Comparison of ENCODE assay signal across 8 mouse cellular contexts in the genomic region with DNA sequence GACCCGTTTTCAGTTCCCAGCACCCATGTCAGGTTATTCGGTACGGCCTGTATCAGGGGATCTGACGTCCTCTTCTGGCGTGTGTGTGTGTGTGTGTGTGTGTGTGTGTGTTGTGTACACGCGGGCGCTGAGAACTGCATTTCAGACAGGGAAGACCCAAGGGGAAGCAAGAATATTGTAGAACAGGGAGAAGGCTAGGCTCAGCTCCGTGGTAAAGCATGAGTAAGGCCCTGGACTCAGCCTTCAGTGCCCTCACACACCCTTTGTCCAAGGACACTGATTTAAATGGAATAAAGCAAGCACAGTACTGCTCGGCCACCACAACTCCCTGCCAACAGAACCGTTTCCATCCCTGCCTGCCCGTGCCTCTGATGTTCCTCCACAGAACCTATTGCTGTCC. TPM values are rescaled to one million over a fixed set of nuclear protein-coding genes. Genes with fewer than 3 reads are reported as not detected.
DNase-seq lines count a peak whose midpoint lies in the region; ATAC-seq lines count a peak whose summit lies in the region.

No protein-coding gene starts in this region.

- peak overlapping the region; percentile 99 for H3K4me3 ChIP-seq in heart, embryonic 10.5 days
- H3K4me3 ChIP-seq in forebrain, embryonic 10.5 days = peak overlapping the region; percentile 98
- peak overlapping the region; percentile 79 for H3K4me3 ChIP-seq in kidney, embryonic 14.5 days (ENCODE audit: low read length)
- peak overlapping the region; percentile 79 for H3K4me3 ChIP-seq in midbrain, embryonic 13.5 days (replicated peaks)

- ATAC-seq in kidney, embryonic 14.5 days (ENCODE audit: low FRiP score, low TSS enrichment) = no peak
- ATAC-seq in midbrain, embryonic 13.5 days = no peak

- no peak for DNase-seq in heart, embryonic 10.5 days (ENCODE audit: low spot score)
- no peak for DNase-seq in heart, postnatal 4 days
- peak; percentile 63 for DNase-seq in adrenal gland, adult 2 months
- no peak for DNase-seq in forebrain, embryonic 10.5 days (ENCODE audit: extremely low spot score, low spot score)
- no peak for DNase-seq in natural killer cell, adult 2 months (ENCODE audit: low spot score in 2 of 2)
- DNase-seq in adipocyte (ENCODE audit: low spot score) = no peak

- H3K4me1 ChIP-seq in heart, embryonic 10.5 days = peaks cover 27% of the 10 kb centered on the region
- H3K4me1 ChIP-seq in forebrain, embryonic 10.5 days = peaks cover 36% of the 10 kb centered on the region
- peaks cover 17% of the 10 kb centered on the region for H3K4me1 ChIP-seq in kidney, embryonic 14.5 days (ENCODE audit: control insufficient read depth, insufficient read depth, low read length)
- H3K4me1 ChIP-seq in midbrain, embryonic 13.5 days (replicated peaks) = peaks cover 35% of the 10 kb centered on the region

- H3K27ac ChIP-seq in heart, embryonic 10.5 days = peak overlapping the region; percentile 90; the same call in 1 of the 2 replicates
- H3K27ac ChIP-seq in forebrain, embryonic 10.5 days = peak overlapping the region; percentile 98
- peak overlapping the region; percentile 49 for H3K27ac ChIP-seq in kidney, embryonic 14.5 days (ENCODE audit: low read depth, low read length)
- H3K27ac ChIP-seq in midbrain, embryonic 13.5 days = peak overlapping the region; percentile 88

- H3K27me3 ChIP-seq in heart, embryonic 10.5 days (ENCODE audit: insufficient read depth, poor library complexity, severe bottlenecking) = no peaks in the 10 kb centered on the region
- no peaks in the 10 kb centered on the region for H3K27me3 ChIP-seq in forebrain, embryonic 10.5 days (ENCODE audit: poor library complexity, severe bottlenecking)
- no peaks in the 10 kb centered on the region for H3K27me3 ChIP-seq in kidney, embryonic 14.5 days (ENCODE audit: control insufficient read depth, insufficient read depth, low read length)
- no peaks in the 10 kb centered on the region for H3K27me3 ChIP-seq in midbrain, embryonic 13.5 days

- peak overlapping the region; percentile 65 for H3K4me2 ChIP-seq in kidney, embryonic 14.5 days (replicated peaks; ENCODE audit: low read depth, low read length)
- H3K4me2 ChIP-seq in midbrain, embryonic 13.5 days (replicated peaks) = peak overlapping the region; percentile 93

- peak overlapping the region; percentile 63 for H3K9ac ChIP-seq in kidney, embryonic 14.5 days (ENCODE audit: low read depth, low read length)
- H3K9ac ChIP-seq in midbrain, embryonic 13.5 days (replicated peaks) = peak overlapping the region; percentile 82

- no peaks in the 10 kb centered on the region for H3K9me3 ChIP-seq in heart, embryonic 10.5 days
- H3K9me3 ChIP-seq in forebrain, embryonic 10.5 days = no peaks in the 10 kb centered on the region
- no peaks in the 10 kb centered on the region for H3K9me3 ChIP-seq in kidney, embryonic 14.5 days (ENCODE audit: control insufficient read depth, low read length)
- H3K9me3 ChIP-seq in midbrain, embryonic 13.5 days = no peaks in the 10 kb centered on the region

- H3K36me3 ChIP-seq in heart, embryonic 10.5 days = peaks cover 19% of the 10 kb centered on the region; the same call in 1 of the 2 replicates
- peaks cover 31% of the 10 kb centered on the region for H3K36me3 ChIP-seq in forebrain, embryonic 10.5 days (replicated peaks)
- peaks cover 14% of the 10 kb centered on the region for H3K36me3 ChIP-seq in kidney, embryonic 14.5 days (ENCODE audit: control insufficient read depth, insufficient read depth, low read length)
- H3K36me3 ChIP-seq in midbrain, embryonic 13.5 days = peaks cover 18% of the 10 kb centered on the region

- WGBS in heart, embryonic 10.5 days = 8% methylated on average over 12 of the region's 12 CpGs
- 8% methylated on average over 12 of the region's 12 CpGs for WGBS in forebrain, embryonic 10.5 days
- WGBS in kidney, embryonic 14.5 days = 4% methylated on average over 12 of the region's 12 CpGs
- WGBS in midbrain, embryonic 13.5 days = 4% methylated on average over 12 of the region's 12 CpGs

RNA-seq across cellular contexts. Expression of gene Yars, which starts 1.0 kb away (rescaled TPM):
- 75.8 and 84.8 TPM in 2 replicates for polyA plus RNA-seq in heart, embryonic 10.5 days (2016; fragmentation: Nextera tagmentation; extraction: Ambion mirVana)
- 10 to 100 TPM; 44.7 to 45.0 TPM for total RNA-seq in heart, postnatal 4 days (2021)
- total RNA-seq in adrenal gland, adult 2 months (2021) = 10 to 100 TPM; 84.8 to 98.6 TPM
- 7.2 and 11.2 TPM in 2 replicates for polyA plus RNA-seq in adrenal gland, adult 2 months (2012; rRNA removed)
- polyA plus RNA-seq in forebrain, embryonic 10.5 days (2016; fragmentation: Nextera tagmentation; extraction: Ambion mirVana) = 109 and 120 TPM in 2 replicates
- 68.4 and 92.6 TPM in 2 replicates for polyA plus RNA-seq in kidney, embryonic 14.5 days (2014; fragmentation: Nextera tagmentation; extraction: Ambion mirVana)
- polyA plus RNA-seq in midbrain, embryonic 13.5 days (2015; fragmentation: Nextera tagmentation; extraction: Ambion mirVana) = 102 and 115 TPM in 2 replicates

RNA-seq across cellular contexts. Expression of gene S100pbp, which starts 1.0 kb away (rescaled TPM):
- 19.9 and 20.1 TPM in 2 replicates for polyA plus RNA-seq in heart, embryonic 10.5 days (2016; fragmentation: Nextera tagmentation; extraction: Ambion mirVana)
- 10 to 100 TPM; 22.5 to 24.2 TPM for total RNA-seq in heart, postnatal 4 days (2021)
- 10 to 100 TPM; 21.1 to 21.4 TPM for total RNA-seq in adrenal gland, adult 2 months (2021)
- 6.4 and 7.5 TPM in 2 replicates for polyA plus RNA-seq in adrenal gland, adult 2 months (2012; rRNA removed)
- 29.4 and 29.7 TPM in 2 replicates for polyA plus RNA-seq in forebrain, embryonic 10.5 days (2016; fragmentation: Nextera tagmentation; extraction: Ambion mirVana)
- 17.3 and 28.9 TPM in 2 replicates for polyA plus RNA-seq in kidney, embryonic 14.5 days (2014; fragmentation: Nextera tagmentation; extraction: Ambion mirVana)
- 19.9 and 21.3 TPM in 2 replicates for polyA plus RNA-seq in midbrain, embryonic 13.5 days (2015; fragmentation: Nextera tagmentation; extraction: Ambion mirVana)

RNA-seq across cellular contexts. Expression of gene Fndc5, which starts 53.7 kb away (rescaled TPM):
- 3.3 and 3.9 TPM in 2 replicates for polyA plus RNA-seq in heart, embryonic 10.5 days (2016; fragmentation: Nextera tagmentation; extraction: Ambion mirVana)
- 100 to 1,000 TPM; 101 to 105 TPM for total RNA-seq in heart, postnatal 4 days (2021)
- total RNA-seq in adrenal gland, adult 2 months (2021) = 1 to 10 TPM; 3.1 to 7.4 TPM
- 2.6 and 5.7 TPM in 2 replicates for polyA plus RNA-seq in adrenal gland, adult 2 months (2012; rRNA removed)
- polyA plus RNA-seq in forebrain, embryonic 10.5 days (2016; fragmentation: Nextera tagmentation; extraction: Ambion mirVana) = 0.56 and 0.93 TPM in 2 replicates
- 4.3 and 5.7 TPM in 2 replicates for polyA plus RNA-seq in kidney, embryonic 14.5 days (2014; fragmentation: Nextera tagmentation; extraction: Ambion mirVana)
- 1.9 and 2.0 TPM in 2 replicates for polyA plus RNA-seq in midbrain, embryonic 13.5 days (2015; fragmentation: Nextera tagmentation; extraction: Ambion mirVana)
